Mouse (Mus musculus): ENCODE measurements around the gene Trmt10c. TPM values are rescaled to one million over a fixed set of nuclear protein-coding genes. Genes with fewer than 3 reads are reported as not detected.
"Not testable (repeated sequence)": the region's sequence is repeated elsewhere in the genome, so short reads cannot be mapped to it uniquely, and the experiment has no call there.

Gene Trmt10c
- polyA plus RNA-seq, 1 experiment, result 7.0 TPM

GRCm38 (mm10) chr16:56055911-56056310, 18.3 kb upstream of the Trmt10c start:
- no peak for DNase-seq (ENCODE audit: extremely low spot score in 1 of 2, low spot score in 1 of 2)

GRCm38 (mm10) chr16:56048038-56048437, 10.4 kb upstream of the Trmt10c start, which contains the start of gene Senp7:
Gene Senp7 (plus strand): TSS chr16:56048338.
- DNase-seq (ENCODE audit: extremely low spot score in 1 of 2, low spot score in 1 of 2), result not testable (repeated sequence)

- DNase-seq (ENCODE audit: extremely low spot score in 1 of 2, low spot score in 1 of 2), result no peak
These were observed 471 bp upstream of the Trmt10c start for GRCm38 (mm10) chr16:56038090-56038489.

GRCm38 (mm10) chr16:56036501-56036900, 1.1 kb downstream of the Trmt10c start:
- DNase-seq (ENCODE audit: extremely low spot score in 1 of 2, low spot score in 1 of 2), result no peak

GRCm38 (mm10) chr16:56034566-56034965, 3.1 kb downstream of the Trmt10c start:
- no peak for DNase-seq (ENCODE audit: extremely low spot score in 1 of 2, low spot score in 1 of 2)

GRCm38 (mm10) chr16:56029661-56030082, 7.9 kb downstream of the Trmt10c start, which contains the start of gene Pcnp:
Gene Pcnp (minus strand): TSS chr16:56029739.
- DNase-seq (ENCODE audit: extremely low spot score in 1 of 2, low spot score in 1 of 2), result peak; percentile 95 to 98

GRCm38 (mm10) chr16:56028722-56029551, 8.7 kb downstream of the Trmt10c start:
- peak in 1 of 2 experiments; percentile 34 for DNase-seq (ENCODE audit: extremely low spot score in 1 of 2, low spot score in 1 of 2)

GRCm38 (mm10) chr16:56027854-56028629, 9.6 kb downstream of the Trmt10c start:
- no peak for DNase-seq (ENCODE audit: extremely low spot score in 1 of 2, low spot score in 1 of 2)

- no peak for DNase-seq (ENCODE audit: extremely low spot score in 1 of 2, low spot score in 1 of 2)
These were observed 18.0 kb downstream of the Trmt10c start for GRCm38 (mm10) chr16:56019660-56020059.

- DNase-seq (ENCODE audit: extremely low spot score in 1 of 2, low spot score in 1 of 2), result no peak
These were observed 23.5 kb downstream of the Trmt10c start for GRCm38 (mm10) chr16:56014076-56014475.

GRCm38 (mm10) chr16:56012789-56013743, 24.6 kb downstream of the Trmt10c start:
- no peak for DNase-seq (ENCODE audit: extremely low spot score in 1 of 2, low spot score in 1 of 2)

GRCm38 (mm10) chr16:56008862-56009261, 28.8 kb downstream of the Trmt10c start:
- no peak for DNase-seq (ENCODE audit: extremely low spot score in 1 of 2, low spot score in 1 of 2)

- peak in 1 of 2 experiments; percentile 27 for DNase-seq (ENCODE audit: extremely low spot score in 1 of 2, low spot score in 1 of 2)
These were observed 30.8 kb downstream of the Trmt10c start for GRCm38 (mm10) chr16:56006798-56007197.

GRCm38 (mm10) chr16:55994235-55994634, 43.4 kb downstream of the Trmt10c start:
- DNase-seq (ENCODE audit: extremely low spot score in 1 of 2, low spot score in 1 of 2), result no peak

- DNase-seq (ENCODE audit: extremely low spot score in 1 of 2, low spot score in 1 of 2), result no peak
These were observed 47.3 kb downstream of the Trmt10c start for GRCm38 (mm10) chr16:55990311-55990710.

- no peak for DNase-seq (ENCODE audit: extremely low spot score in 1 of 2, low spot score in 1 of 2)
These were observed 51.6 kb downstream of the Trmt10c start for GRCm38 (mm10) chr16:55986001-55986400.

All from frontal cortex, adult 2 months (tissue).